Mouse (Mus musculus): ENCODE data around the gene Gm9495.
"Not testable (repeated sequence)": the region's sequence is repeated elsewhere in the genome, so short reads cannot be mapped to it uniquely, and the experiment has no call there.

GRCm38 (mm10) chr8:69474946-69475345 is 21.6 kb upstream of the Gm9495 start:
- TF ChIP-seq CTCF (IDR thresholded peaks at IDR 0.05; ENCODE audit: borderline replicate concordance, extremely low read depth, insufficient read depth, insufficient read length); POLR2A (IDR thresholded peaks at IDR 0.05; ENCODE audit: borderline replicate concordance, extremely low read depth, insufficient read depth, insufficient read length, poor library complexity, severe bottlenecking): not testable (repeated sequence)

All from brain, embryonic 14.5 days (tissue).